ENCODE assay signal across 8 mouse cellular contexts in the genomic region with DNA sequence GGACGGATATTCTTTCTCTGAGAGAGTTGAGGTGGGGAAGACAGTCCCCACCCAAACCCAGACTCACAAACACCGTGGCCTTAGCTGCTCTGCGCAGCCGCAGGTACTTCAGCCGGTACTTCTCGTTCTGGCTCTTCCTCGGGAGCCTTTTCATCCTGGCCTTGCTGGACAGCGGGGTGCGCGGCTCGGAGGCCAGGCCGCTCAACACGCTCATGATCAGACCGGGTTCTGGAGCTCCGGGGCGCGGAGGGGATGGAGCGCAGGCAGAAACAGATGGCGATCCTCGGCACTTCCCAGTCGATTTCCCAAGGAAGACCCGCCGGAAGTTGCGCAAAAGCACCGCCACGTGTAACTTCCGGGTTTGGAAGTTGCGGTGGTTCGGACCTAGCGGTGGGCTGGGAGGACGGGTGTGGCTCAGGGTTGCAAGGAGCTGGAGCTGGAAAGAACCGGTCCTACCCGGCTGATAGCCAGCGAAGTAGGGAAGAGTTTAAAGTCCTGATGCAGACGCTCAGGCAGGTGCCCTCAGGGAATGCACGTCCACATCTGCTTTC. TPM values are rescaled to one million over a fixed set of nuclear protein-coding genes. Genes with fewer than 3 reads are reported as not detected.
DNase-seq lines count a peak whose midpoint lies in the region; ATAC-seq and TF ChIP-seq lines count a peak whose summit lies in the region.

A gene (minus strand): TSS at position 382 of the 551 bp plus-strand sequence.

- no peaks in the 10 kb centered on the region; the same call in 1 of the 2 replicates for H3K27me3 ChIP-seq in ES-Bruce4 (ENCODE audit: control insufficient read depth, insufficient read depth, low read length, poor library complexity, severe bottlenecking)
- H3K27me3 ChIP-seq in forebrain, embryonic 14.5 days (replicated peaks; ENCODE audit: control insufficient read depth, insufficient read depth, low read length), result no peaks in the 10 kb centered on the region
- no peaks in the 10 kb centered on the region for H3K27me3 ChIP-seq in neural tube, embryonic 15.5 days (replicated peaks)

- WGBS in forebrain, embryonic 14.5 days, result under 1% methylated on average over 36 of the region's 36 CpGs
- under 1% methylated on average over 36 of the region's 36 CpGs for WGBS in neural tube, embryonic 15.5 days

- H3K4me3 ChIP-seq in ES-Bruce4 (ENCODE audit: low read depth, low read length), result peak within 1 kb of the TSS; percentile 92
- H3K4me3 ChIP-seq in forebrain, embryonic 14.5 days (ENCODE audit: low read depth, low read length), result peak within 1 kb of the TSS; percentile 75
- H3K4me3 ChIP-seq in neural tube, embryonic 15.5 days (replicated peaks), result peak within 1 kb of the TSS; percentile 72

- no peak for TF ChIP-seq CTCF in ES-Bruce4 (IDR thresholded peaks at IDR 0.05; ENCODE audit: low read depth, low read length)

- peak within 1 kb of the TSS; percentile 91 for H3K27ac ChIP-seq in ES-Bruce4 (ENCODE audit: insufficient read depth, low read length)
- H3K27ac ChIP-seq in forebrain, embryonic 14.5 days (ENCODE audit: low read depth, low read length), result peak within 1 kb of the TSS; percentile 33; the same call in 1 of the 2 replicates
- H3K27ac ChIP-seq in neural tube, embryonic 15.5 days (replicated peaks), result peak within 1 kb of the TSS; percentile 78

- peak; percentile 58 for DNase-seq in cerebellum, adult 11 months
- peak; percentile 84 for DNase-seq in forebrain, embryonic 14.5 days (ENCODE audit: low spot score)
- DNase-seq in heart, postnatal 14 days, result peak; percentile 84 to 88
- DNase-seq in layer of hippocampus, adult 11-12 months (ENCODE audit: low spot score), result peak; percentile 73
- DNase-seq in lung, adult 18-20 months, result peak; percentile 87 to 92
- DNase-seq in thymus, adult 18-20 months, result peak; percentile 46 to 62

- intact Hi-C loops in heart, postnatal 14 days (cut with DNase I), result no loop called here

- peaks cover 24% of the 10 kb centered on the region for H3K36me3 ChIP-seq in ES-Bruce4 (ENCODE audit: control insufficient read depth, insufficient read depth, low read length, poor library complexity, severe bottlenecking)
- peaks cover 27% of the 10 kb centered on the region for H3K36me3 ChIP-seq in forebrain, embryonic 14.5 days (ENCODE audit: control insufficient read depth, insufficient read depth, low read length)
- H3K36me3 ChIP-seq in neural tube, embryonic 15.5 days, result peaks cover 25% of the 10 kb centered on the region

- peak within 1 kb of the TSS; percentile 80 for H3K4me2 ChIP-seq in forebrain, embryonic 14.5 days (ENCODE audit: low read length)
- H3K4me2 ChIP-seq in neural tube, embryonic 15.5 days, result peak within 1 kb of the TSS; percentile 83

- peak within 1 kb of the TSS; percentile 64 for H3K9ac ChIP-seq in ES-Bruce4 (ENCODE audit: low read depth, poor library complexity, severe bottlenecking)
- peak within 1 kb of the TSS; percentile 82 for H3K9ac ChIP-seq in forebrain, embryonic 14.5 days (ENCODE audit: low read length)
- H3K9ac ChIP-seq in neural tube, embryonic 15.5 days (replicated peaks), result peak within 1 kb of the TSS; percentile 74

- peak; percentile 96 for TF ChIP-seq EP300 in ES-Bruce4 (IDR thresholded peaks at IDR 0.05; ENCODE audit: insufficient read depth, low read depth, low read length)

- peak; percentile 42 for TF ChIP-seq POLR2A in ES-Bruce4 (IDR thresholded peaks at IDR 0.05; ENCODE audit: insufficient read depth, low read length)

- no peaks in the 10 kb centered on the region for H3K4me1 ChIP-seq in ES-Bruce4 (ENCODE audit: control insufficient read depth, insufficient read depth, low read length)
- peaks cover 5% of the 10 kb centered on the region for H3K4me1 ChIP-seq in forebrain, embryonic 14.5 days (ENCODE audit: control insufficient read depth, insufficient read depth, low read length)
- peaks cover 12% of the 10 kb centered on the region for H3K4me1 ChIP-seq in neural tube, embryonic 15.5 days

- peak; percentile 88 for ATAC-seq in forebrain, embryonic 14.5 days
- ATAC-seq in neural tube, embryonic 15.5 days (ENCODE audit: low FRiP score), result peak; percentile 93

- no peaks in the 10 kb centered on the region for H3K9me3 ChIP-seq in ES-Bruce4 (replicated peaks; ENCODE audit: control insufficient read depth, insufficient read depth, low read length, poor library complexity, severe bottlenecking)
- H3K9me3 ChIP-seq in forebrain, embryonic 14.5 days (replicated peaks; ENCODE audit: control insufficient read depth, low read length), result no peaks in the 10 kb centered on the region
- H3K9me3 ChIP-seq in neural tube, embryonic 15.5 days (replicated peaks), result no peaks in the 10 kb centered on the region

RNA-seq across cellular contexts. Expression of the gene that starts here (rescaled TPM):
- 184 and 191 TPM in 2 replicates for polyA plus RNA-seq in ES-Bruce4 (2011; ENCODE audit: insufficient read depth, insufficient read length, low read depth, missing spikeins)
- 97.4 and 98.2 TPM in 2 replicates for polyA plus RNA-seq in forebrain, embryonic 14.5 days (2014; fragmentation: Nextera tagmentation; extraction: Ambion mirVana)
- total RNA-seq in heart, postnatal 14 days (2021), result 10 to 100 TPM; 38.8 to 41.3 TPM
- polyA plus RNA-seq in neural tube, embryonic 15.5 days (2015; fragmentation: Nextera tagmentation; extraction: Ambion mirVana), result 87.5 and 94.9 TPM in 2 replicates

Comparison
In these comparisons a context has a peak if more than half of its experiments do, and no peak if none do; other contexts are left out.
1. Peak in every context shown above with its lines: DNase-seq, ATAC-seq, H3K4me3 ChIP-seq and H3K27ac ChIP-seq.
2. H3K27ac ChIP-seq: peak in every context shown above with its lines; median percentile 91 in ES-Bruce4; 78 in neural tube, embryonic 15.5 days; 33 in forebrain, embryonic 14.5 days.